8 mouse cellular contexts compared by ENCODE assay signal in the genomic region with DNA sequence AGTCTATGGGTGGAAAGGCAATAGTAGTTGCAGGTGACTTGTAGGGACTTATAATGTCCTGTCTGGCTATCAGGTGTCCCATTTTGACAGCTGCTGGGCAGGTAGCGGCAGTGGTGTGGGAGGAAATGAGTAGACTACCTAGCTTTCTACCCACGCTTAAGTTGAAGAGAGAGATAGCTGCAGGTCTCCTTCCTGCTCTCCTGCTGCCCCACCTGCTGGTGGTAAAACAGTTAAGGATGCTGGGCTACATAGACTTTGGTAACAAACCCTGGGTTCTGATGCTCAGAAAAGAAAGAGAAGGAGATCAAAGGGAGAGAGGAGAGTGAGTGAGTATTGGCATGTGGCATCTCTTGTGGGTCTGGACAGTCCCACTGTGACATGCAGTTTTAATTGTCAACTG.
DNase-seq lines count a peak whose midpoint lies in the region; ATAC-seq lines count a peak whose summit lies in the region.

No protein-coding gene starts in this region.

- no peak overlapping the region for H3K4me3 ChIP-seq in kidney, embryonic 15.5 days (replicated peaks)
- H3K4me3 ChIP-seq in neural tube, embryonic 15.5 days (replicated peaks), result no peak overlapping the region
- no peak overlapping the region for H3K4me3 ChIP-seq in midbrain, embryonic 14.5 days (replicated peaks; ENCODE audit: low read depth, low read length)

- DNase-seq in kidney, adult 11 months, result peak; percentile 49
- DNase-seq in kidney, postnatal 4 days, result peak; percentile 45 to 60
- DNase-seq in splenic B cell, adult 2 months (ENCODE audit: low read depth, low spot score), result peak; percentile 79
- no peak for DNase-seq in midbrain, embryonic 14.5 days
- no peak for DNase-seq in ovary, postnatal 10 days (ENCODE audit: low spot score)

- ATAC-seq in kidney, embryonic 15.5 days (replicated peaks; ENCODE audit: low FRiP score), result no peak
- peak; percentile 93 for ATAC-seq in activated CD4-positive, CD25-positive, alpha-beta regulatory T cell, adult 4 months
- ATAC-seq in neural tube, embryonic 15.5 days (ENCODE audit: low FRiP score), result no peak
- no peak for ATAC-seq in midbrain, embryonic 14.5 days (ENCODE audit: low FRiP score, low TSS enrichment)

- no peaks in the 10 kb centered on the region for H3K4me1 ChIP-seq in kidney, embryonic 15.5 days
- H3K4me1 ChIP-seq in neural tube, embryonic 15.5 days, result peaks cover 8% of the 10 kb centered on the region; the same call in 1 of the 2 replicates
- no peaks in the 10 kb centered on the region for H3K4me1 ChIP-seq in midbrain, embryonic 14.5 days (ENCODE audit: control insufficient read depth, insufficient read depth, low read length)

- no peaks in the 10 kb centered on the region for H3K27me3 ChIP-seq in kidney, embryonic 15.5 days
- H3K27me3 ChIP-seq in splenic B cell, adult 2 months (ENCODE audit: control insufficient read depth, insufficient read depth, low read length, poor library complexity, severe bottlenecking), result no peaks in the 10 kb centered on the region
- H3K27me3 ChIP-seq in neural tube, embryonic 15.5 days (replicated peaks), result no peaks in the 10 kb centered on the region
- no peaks in the 10 kb centered on the region for H3K27me3 ChIP-seq in midbrain, embryonic 14.5 days (ENCODE audit: control insufficient read depth, insufficient read depth, low read length)

- peaks cover 2% of the 10 kb centered on the region; the same call in 1 of the 2 replicates for H3K9me3 ChIP-seq in kidney, embryonic 15.5 days (replicated peaks)
- no peaks in the 10 kb centered on the region for H3K9me3 ChIP-seq in neural tube, embryonic 15.5 days (replicated peaks)
- no peaks in the 10 kb centered on the region for H3K9me3 ChIP-seq in midbrain, embryonic 14.5 days (ENCODE audit: control insufficient read depth, low read length)

- 50% methylated on average over 2 of the region's 2 CpGs for WGBS in kidney, embryonic 15.5 days
- 84% methylated on average over 2 of the region's 2 CpGs for WGBS in neural tube, embryonic 15.5 days
- 74% methylated on average over 2 of the region's 2 CpGs for WGBS in midbrain, embryonic 14.5 days

- H3K27ac ChIP-seq in kidney, embryonic 15.5 days, result no peak overlapping the region
- H3K27ac ChIP-seq in neural tube, embryonic 15.5 days (replicated peaks), result no peak overlapping the region
- H3K27ac ChIP-seq in midbrain, embryonic 14.5 days (replicated peaks; ENCODE audit: low read depth, low read length), result no peak overlapping the region

- no peak overlapping the region for H3K9ac ChIP-seq in kidney, embryonic 15.5 days
- no peak overlapping the region for H3K9ac ChIP-seq in neural tube, embryonic 15.5 days (replicated peaks)
- no peak overlapping the region for H3K9ac ChIP-seq in midbrain, embryonic 14.5 days (replicated peaks; ENCODE audit: low read length)

- no peaks in the 10 kb centered on the region for H3K36me3 ChIP-seq in kidney, embryonic 15.5 days
- no peaks in the 10 kb centered on the region for H3K36me3 ChIP-seq in splenic B cell, adult 2 months (ENCODE audit: control insufficient read depth, insufficient read depth, low read length, poor library complexity, severe bottlenecking)
- no peaks in the 10 kb centered on the region for H3K36me3 ChIP-seq in neural tube, embryonic 15.5 days
- H3K36me3 ChIP-seq in midbrain, embryonic 14.5 days (ENCODE audit: control insufficient read depth, insufficient read depth, low read length), result no peaks in the 10 kb centered on the region

- no peak overlapping the region for H3K4me2 ChIP-seq in kidney, embryonic 15.5 days
- no peak overlapping the region for H3K4me2 ChIP-seq in neural tube, embryonic 15.5 days
- no peak overlapping the region for H3K4me2 ChIP-seq in midbrain, embryonic 14.5 days (ENCODE audit: low read length)

Comparison
In these comparisons a context has a peak if more than half of its experiments do, and no peak if none do; other contexts are left out.
1. DNase-seq: peak in kidney, adult 11 months (single experiment), kidney, postnatal 4 days (2 of 2) and splenic B cell, adult 2 months (single experiment); none in midbrain, embryonic 14.5 days (single experiment) and ovary, postnatal 10 days (single experiment).